Mouse (Mus musculus) erythroblast, embryonic 14.5 days (primary cell): ENCODE data around the gene Rpf1.

ENCODE experiments used
- GATA1 ChIP-seq: IDR thresholded peaks from 2 replicates; pipeline ENCODE4 v1.6.1; 2012; ENCODE audit warnings: low read length, inconsistent platforms, mixed read lengths
- TAL1 ChIP-seq: IDR thresholded peaks from 3 replicates; pipeline ENCODE4 v1.6.1; 2012; ENCODE audit warnings: low read length, inconsistent platforms, mixed read lengths

DNA sequence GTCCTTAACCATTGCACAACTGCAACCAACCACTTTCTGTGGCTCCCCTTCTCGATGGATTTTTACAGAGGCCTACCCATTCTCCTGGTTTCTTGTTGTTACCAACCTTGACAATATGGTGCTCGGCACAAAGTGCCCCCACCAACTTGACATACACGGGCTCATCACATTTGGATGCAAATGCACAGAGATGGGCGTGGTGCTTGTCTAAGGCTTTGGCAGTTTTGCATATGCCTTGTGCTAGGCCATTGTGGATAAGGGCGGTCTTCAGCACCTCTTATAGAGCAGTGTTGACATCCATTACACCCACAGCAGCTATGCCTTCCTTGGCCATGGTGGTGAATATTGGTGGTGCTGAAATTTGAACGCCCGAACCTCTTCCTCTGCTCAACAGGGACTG lies 41.7 kb upstream of the Rpf1 start:
- TF ChIP-seq GATA1 (no peak), TAL1 (no peak)
